Mouse (Mus musculus) liver, postnatal 0 days (tissue): Measurements from ENCODE around the gene Mansc4.

Experiments used
- CTCF ChIP-seq: sonication (generic); IDR thresholded peaks from 2 replicates; pipeline ENCODE4 v1.5.1; 2016; ENCODE audit warnings: antibody characterized with exemption, low read depth
- EP300 ChIP-seq: IDR thresholded peaks from 2 replicates; pipeline ENCODE4 v1.6.1; 2016; ENCODE audit warnings: antibody characterized with exemption, low read depth, mild to moderate bottlenecking

DNA sequence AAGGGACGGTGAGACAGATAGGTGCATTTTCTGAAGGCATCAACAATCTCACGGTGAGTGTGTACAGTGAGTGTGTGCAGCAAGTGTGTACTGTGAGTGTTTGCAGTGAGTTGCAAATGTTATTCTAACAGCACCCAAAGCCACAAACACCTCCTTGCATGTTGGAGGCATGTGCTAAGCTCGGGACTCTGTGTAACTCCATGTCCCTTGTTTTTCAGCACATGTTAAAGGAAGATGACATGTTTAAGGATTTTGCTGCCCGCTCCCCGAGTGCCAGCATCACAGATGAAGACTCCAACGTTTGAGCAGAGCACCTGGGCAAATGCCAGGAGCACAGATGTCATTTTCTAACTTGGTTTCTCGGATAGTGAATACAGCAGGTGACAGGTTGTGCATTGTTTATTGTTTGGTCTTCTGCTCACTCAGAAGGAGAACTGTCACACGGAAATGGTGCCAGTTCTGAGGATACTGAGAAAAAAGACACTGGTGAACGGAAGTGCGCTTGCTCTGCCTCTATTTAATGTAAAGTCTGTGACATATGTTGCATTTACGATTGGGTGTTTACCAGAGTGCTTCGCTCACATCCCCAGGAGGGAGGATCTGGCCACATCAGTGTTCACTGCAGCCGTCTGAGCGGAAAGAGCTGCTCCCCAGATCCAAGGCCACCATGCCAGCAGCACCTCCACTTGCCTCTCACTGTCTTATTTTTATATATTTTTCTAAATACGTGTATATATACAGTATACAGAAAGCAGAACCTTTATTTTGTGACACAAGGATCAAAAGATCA is 56.5 kb downstream of the Mansc4 start:
- TF ChIP-seq EP300 (no peak), CTCF (no peak)
